Mouse (Mus musculus): ENCODE measurements around the gene Amd2. TPM values are rescaled to one million over a fixed set of nuclear protein-coding genes. Genes with fewer than 3 reads are reported as not detected.

The Amd2 gene
- total RNA-seq (2017), result 10.3 and 28.4 TPM in 2 replicates

GRCm38 (mm10) chr10:35711792-35712191 lies at the start of gene Amd2:
TSS of gene Amd2 (minus strand) at chr10:35711892.
- no peak for ATAC-seq (replicated peaks in 1 of 2; ENCODE audit: insufficient read depth in 1 of 2, low FRiP score in 2 of 2, low TSS enrichment in 1 of 2, low read depth in 1 of 2, poor library complexity in 2 of 2, severe bottlenecking in 2 of 2)

GRCm38 (mm10) chr10:35761280-35761679 lies 49.6 kb upstream of the Amd2 start:
- ATAC-seq (replicated peaks in 1 of 2; ENCODE audit: insufficient read depth in 1 of 2, low FRiP score in 2 of 2, low TSS enrichment in 1 of 2, low read depth in 1 of 2, poor library complexity in 2 of 2, severe bottlenecking in 2 of 2), result no peak

- ATAC-seq (replicated peaks in 1 of 2; ENCODE audit: insufficient read depth in 1 of 2, low FRiP score in 2 of 2, low TSS enrichment in 1 of 2, low read depth in 1 of 2, poor library complexity in 2 of 2, severe bottlenecking in 2 of 2), result no peak
These were observed 25.9 kb upstream of the Amd2 start for GRCm38 (mm10) chr10:35737639-35738038.

- ATAC-seq (replicated peaks in 1 of 2; ENCODE audit: insufficient read depth in 1 of 2, low FRiP score in 2 of 2, low TSS enrichment in 1 of 2, low read depth in 1 of 2, poor library complexity in 2 of 2, severe bottlenecking in 2 of 2), result no peak
These were observed 2.6 kb upstream of the Amd2 start for GRCm38 (mm10) chr10:35714266-35714665.

All from hematopoietic stem cell, adult 5-6 weeks (primary cell).